Mouse (Mus musculus) spleen, embryonic (tissue): ENCODE data around the gene Prkd1.

Experiments
- CTCF ChIA-PET: fragments of 350-600 bp; sonication (Branson Sonifier 250); formaldehyde crosslinking; loops from one replicate; lab custom pipeline; 2022; lab: Charles Lee

Gene Prkd1

GRCm38 (mm10) chr12:50558231-50558630 lies 90.7 kb downstream of the Prkd1 start:
- CTCF ChIA-PET = no interaction called here

DNA sequence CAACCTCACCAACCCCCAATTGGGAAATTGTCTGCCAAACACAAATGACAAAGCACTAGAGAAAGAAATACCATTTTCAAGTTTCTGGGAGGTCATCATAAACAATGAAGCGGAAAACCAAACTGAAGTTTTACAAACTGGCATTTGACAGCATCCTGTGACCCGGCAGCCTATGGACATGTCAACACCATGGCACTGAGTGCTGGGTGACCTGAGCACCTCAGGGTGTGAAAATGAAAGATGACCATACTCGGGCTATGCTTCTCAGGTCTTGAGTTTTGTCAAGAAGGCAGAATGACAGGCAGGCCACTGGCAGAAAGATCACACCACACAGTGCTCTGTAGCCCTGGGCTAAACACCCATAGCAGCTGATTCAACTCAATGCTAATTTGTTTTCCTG lies 94.7 kb downstream of the Prkd1 start:
- CTCF ChIA-PET = no interaction called here

DNA sequence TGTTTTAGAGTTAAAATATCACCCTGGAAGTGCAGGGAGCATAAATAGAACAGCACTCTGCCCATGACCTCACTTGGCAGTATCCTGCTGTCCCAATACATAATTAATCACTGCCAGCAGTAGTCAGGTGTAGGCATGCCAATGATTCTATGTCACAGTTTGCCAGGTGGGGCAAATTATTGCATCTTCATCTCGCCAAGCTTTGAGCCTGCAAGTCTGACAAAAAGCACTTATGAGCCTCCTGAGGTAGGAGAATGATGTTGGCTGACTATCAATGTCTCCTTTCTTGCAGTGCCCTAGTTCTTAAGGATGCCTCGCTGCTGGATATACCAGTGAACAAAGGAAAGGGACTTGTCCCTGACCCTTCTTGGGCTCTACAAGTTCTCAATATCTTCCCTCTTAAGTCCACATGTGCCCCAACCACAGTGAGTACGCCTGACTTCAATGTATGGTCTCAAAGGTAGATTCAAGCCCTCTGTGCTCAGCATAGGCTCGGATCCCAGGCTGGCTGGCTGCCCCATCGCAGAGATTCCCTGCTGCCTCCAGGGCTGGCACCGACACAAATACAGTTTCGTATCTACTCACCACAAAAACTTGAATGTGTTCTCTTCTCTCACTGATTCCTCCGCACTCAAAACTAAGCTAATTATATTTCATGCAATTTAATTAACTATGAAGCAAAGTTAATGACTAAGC lies 98.9 kb downstream of the Prkd1 start:
- CTCF ChIA-PET = no interaction called here

DNA sequence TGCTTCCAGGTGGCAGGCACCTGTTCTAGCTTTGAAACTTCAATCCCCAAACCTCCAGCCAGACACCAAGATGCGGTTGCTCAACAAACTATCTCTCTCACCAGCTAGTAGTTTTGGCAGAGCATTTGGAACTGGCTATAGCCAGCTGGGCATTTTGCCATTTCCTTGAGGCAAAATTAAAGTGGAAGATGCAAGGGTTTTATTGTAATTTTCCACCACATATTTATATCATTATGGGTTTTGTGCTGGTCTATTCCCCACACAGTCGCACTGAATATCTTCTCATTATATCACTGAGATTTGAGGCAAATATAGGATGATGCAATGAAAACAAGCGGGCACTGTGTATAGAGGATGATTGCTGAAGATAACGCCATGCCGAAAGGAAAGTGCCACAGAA lies 102.5 kb downstream of the Prkd1 start:
- CTCF ChIA-PET = no interaction called here

DNA sequence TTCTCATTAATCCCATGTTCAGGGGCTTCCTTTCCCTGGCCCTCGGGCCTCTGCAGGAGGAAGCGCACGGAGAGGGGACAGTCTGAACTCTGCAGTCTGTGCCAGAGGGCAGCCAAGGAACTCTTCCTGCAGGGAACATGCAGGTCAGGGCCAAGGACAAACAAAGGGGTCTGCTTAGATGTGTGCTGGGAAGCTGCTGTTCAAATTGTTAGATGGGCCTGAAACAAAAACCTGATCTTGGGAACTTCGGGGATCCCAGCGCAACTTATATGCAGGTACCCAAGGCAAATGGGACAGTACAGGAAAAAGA lies 103.3 kb downstream of the Prkd1 start:
- CTCF ChIA-PET = no interaction called here

DNA sequence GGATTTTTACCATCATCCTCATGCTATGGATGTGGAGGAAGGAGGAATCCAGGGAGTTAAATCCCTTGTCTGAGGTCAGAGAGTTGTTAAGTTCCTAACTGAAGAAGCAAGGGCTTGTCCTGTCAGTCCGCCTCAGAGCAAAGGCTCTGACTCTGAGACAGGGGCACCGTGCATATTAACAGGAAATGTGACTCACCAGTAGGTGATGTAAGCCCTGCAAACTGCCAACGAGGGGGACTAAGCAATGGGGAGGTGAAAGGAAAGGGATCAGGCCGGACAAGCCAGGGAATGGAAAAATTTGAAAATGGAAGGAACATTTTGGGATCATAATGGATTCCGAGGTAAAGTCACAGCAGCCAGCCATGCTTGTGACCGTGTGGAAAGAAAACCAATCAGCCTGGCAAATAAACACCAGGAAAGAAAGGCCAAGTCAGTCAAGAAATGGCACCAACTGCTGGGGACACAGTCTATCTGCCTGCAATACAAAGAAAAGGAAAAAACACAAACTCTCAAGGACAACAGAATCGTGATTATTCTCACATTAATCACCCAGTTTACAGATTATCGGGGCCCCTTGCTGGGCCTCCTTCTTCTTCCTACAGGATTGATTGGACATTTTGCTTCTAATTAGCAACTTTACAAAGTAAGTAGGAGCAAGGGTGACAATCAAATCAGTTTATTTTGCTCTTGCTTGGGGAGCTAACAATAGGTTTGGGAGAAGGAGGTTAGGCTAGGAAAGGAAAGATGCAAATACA lies 103.9 kb downstream of the Prkd1 start:
- CTCF ChIA-PET = no interaction called here

DNA sequence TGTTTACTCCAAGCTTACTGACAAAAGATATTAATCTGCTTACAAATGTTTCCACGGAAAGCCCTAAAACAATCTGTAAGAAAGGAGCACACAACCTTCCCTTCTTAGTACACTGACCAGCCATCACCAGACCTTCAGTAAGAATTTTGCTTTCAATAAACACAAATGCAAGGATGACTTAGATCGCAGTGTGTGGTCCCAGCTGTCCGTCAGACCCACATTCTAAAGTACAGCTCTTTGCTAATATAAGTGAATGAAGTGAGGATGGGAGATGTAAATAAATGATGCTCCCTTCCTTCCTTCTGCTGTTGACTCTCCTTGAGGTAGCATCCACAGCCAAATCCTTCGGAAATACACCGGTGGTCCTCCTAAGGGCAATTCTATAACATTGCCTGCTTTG lies 108.1 kb downstream of the Prkd1 start:
- CTCF ChIA-PET = no interaction called here

DNA sequence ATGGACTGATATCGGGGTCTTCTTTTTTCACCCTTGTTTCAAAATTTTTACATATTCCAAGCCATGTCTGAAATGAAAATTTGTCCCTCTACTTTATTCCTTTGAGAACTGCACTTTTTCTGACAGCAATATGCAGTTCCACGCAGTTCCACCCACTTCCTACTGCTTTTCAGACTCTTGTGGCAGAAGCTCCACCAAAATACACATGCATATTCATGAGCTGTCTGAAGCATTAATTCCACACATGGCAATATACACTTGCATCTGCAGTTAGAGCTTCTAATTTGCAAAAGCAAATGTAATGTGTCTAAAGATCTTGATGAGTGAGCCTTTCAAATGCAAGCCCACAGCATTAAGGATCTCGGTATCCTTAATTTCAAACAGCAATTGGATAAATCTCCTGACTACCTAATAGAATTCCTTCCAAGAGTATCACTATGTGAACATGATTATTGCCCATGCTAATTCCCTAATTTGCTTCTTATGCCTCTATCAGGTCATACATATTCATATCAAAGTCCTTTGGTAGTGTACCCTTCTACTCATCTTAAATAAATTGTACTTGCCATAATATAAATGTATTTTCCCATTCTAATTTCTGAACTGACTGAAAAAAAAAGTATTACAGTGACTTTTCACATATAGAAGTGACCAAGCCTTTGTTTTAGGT lies 110.5 kb downstream of the Prkd1 start:
- CTCF ChIA-PET = no interaction called here

GRCm38 (mm10) chr12:50537761-50538160 lies 111.1 kb downstream of the Prkd1 start:
- CTCF ChIA-PET = no interaction called here

- CTCF ChIA-PET = no interaction called here
Observed at GRCm38 (mm10) chr12:50537006-50537405, 111.9 kb downstream of the Prkd1 start.

DNA sequence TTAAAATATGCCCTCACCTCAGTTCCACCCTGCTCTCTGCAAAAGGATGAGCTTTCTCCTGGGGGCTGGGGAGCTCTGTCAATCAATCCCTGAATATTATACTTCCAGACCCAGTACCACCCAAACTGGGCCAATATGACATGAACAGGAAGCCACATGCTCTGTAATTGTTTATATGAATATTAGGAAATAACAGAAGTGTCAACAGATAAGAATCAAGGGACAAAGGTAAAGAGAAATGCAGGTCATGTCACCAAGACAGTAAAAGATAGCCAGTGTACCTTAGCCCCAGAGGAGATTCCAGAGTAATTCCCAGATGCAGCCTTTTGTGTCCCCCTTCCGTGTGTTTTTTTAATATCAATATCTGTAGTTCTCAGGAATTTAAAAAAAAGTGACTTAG lies 120.3 kb downstream of the Prkd1 start:
- CTCF ChIA-PET = no interaction called here

DNA sequence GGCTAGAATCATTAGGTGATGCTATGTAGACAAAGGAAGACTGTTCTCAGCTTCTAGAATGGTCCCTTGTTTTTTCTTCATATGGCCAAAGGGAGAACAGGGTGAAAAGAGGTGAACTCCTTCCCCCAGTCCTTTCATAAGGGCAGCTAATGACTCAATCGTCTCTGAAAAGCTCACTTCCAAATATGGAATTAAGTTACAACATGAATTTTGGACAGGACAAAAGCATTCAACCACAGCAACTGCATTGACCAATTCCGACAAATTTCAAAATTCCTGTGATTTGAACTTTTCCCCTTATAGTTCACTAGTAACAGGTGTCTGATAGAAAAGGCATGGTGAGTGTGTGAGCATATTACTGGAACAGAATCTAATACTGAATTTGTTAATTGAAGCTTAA lies 124.8 kb downstream of the Prkd1 start:
- CTCF ChIA-PET = no interaction called here

- CTCF ChIA-PET = no interaction called here
Observed at GRCm38 (mm10) chr12:50514526-50514925, 134.4 kb downstream of the Prkd1 start.

- CTCF ChIA-PET = no interaction called here
Observed at GRCm38 (mm10) chr12:50511486-50512225, 137.2 kb downstream of the Prkd1 start.

- CTCF ChIA-PET = no interaction called here
Observed at GRCm38 (mm10) chr12:50508762-50509161, 140.1 kb downstream of the Prkd1 start.

DNA sequence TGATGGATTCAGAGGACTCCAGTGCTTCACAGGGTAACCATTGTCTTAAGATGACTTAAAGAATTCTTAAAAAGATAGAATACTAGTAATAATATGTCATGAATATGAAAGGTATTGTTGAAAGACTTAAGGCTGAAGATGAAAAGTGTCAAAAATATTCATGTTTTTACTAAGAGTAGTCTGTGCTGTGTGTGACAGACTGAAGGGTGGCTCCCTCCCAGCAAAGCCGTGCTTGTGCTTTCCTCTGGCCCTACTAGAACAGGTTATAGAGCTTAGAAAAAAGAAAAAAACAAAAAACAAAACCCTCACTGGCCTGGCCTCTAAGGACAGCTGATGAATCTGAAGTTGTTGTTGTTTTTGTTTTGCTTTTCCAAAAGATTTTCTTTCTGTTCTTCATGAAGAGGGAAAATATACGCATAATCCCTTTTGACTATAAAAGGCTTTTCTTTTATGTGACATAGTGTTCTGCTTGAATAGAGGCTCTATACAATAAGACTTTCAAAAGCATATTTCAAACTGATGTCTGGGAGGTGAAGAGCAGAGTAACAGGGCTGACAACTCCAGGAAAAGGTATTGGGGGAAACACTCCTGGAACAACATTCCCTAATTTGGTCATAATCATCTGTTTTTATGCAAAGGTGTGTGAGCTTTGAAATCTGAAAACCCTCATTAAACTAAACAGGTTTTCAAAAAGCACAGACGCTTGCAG lies 148.9 kb downstream of the Prkd1 start:
- CTCF ChIA-PET = no interaction called here

DNA sequence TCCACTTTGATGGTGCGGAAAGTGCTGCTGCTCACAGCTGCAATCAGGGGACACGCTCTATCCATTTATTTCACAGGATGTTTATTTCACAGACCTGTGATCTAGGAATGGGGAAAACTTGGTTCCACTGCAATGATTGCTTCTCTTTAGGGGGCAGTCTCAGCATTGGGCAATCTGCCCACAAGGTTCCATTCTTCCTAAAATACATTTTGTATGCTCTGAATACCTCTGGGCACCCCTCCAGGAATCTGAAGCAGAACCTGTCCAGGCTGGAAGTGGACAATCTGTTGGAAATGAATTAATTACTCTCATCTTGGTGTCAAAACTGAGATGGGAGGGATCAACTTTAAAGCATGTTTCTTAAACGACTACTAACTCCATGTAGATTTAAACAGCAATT lies 152.9 kb downstream of the Prkd1 start:
- CTCF ChIA-PET = no interaction called here

DNA sequence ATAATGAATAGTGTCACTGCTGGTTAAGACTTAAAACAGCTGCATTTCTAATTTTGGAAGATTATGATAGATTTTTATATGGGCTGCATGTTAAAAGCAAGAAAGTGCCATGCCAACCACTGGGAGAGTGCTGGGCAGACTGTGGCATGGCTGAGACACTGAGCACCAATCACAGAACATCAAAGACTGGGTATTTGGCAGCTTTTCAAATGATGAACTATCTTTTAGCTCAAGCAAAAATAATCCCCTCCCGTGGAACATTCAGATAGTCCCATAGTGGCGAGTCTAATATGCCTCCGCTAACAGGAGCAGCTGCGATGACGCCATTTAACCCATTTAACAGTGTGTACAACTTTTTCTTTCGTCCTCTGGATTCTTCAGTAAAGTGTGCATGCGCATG lies 169.1 kb downstream of the Prkd1 start:
- CTCF ChIA-PET = no interaction called here

DNA sequence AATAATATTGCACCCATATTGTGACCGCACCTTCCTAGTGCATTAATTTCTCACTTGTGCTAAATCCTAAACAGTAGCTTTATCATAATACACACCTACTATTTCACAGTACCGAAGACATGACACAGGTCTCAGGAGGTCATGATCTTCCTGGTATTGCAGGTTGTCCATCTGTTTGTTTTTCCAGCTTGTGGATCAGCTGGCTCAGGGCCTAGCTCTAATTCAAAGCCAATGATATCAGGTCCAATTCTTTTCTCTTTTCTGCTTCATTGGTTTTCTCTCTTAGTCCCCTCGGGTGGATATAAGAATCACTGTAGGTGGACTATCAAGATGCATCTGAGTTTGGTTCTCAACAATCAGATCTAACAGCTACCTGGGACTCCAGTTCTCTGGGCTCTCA lies 191.7 kb downstream of the Prkd1 start:
- CTCF ChIA-PET = no interaction called here

- CTCF ChIA-PET = no interaction called here
Observed at GRCm38 (mm10) chr12:50451761-50452160, 197.1 kb downstream of the Prkd1 start.

- CTCF ChIA-PET = no interaction called here
Observed at GRCm38 (mm10) chr12:50436660-50437059, 212.2 kb downstream of the Prkd1 start.
